Mouse (Mus musculus): Measurements from ENCODE around the gene Setd1a. TPM values are rescaled to one million over a fixed set of nuclear protein-coding genes. Genes with fewer than 3 reads are reported as not detected.

The Setd1a gene
- polyA plus RNA-seq, 1 experiment from 2014 or later, result 17.4 TPM

Other genes with a start within 250 kb of the Setd1a start
- gene Tmem265, start 215.3 kb upstream of the Setd1a start, polyA plus RNA-seq (2015; fragmentation: Nextera tagmentation; extraction: Ambion mirVana), result 5.5 and 5.6 TPM in 2 replicates
- 34.3 TPM in 2 replicates for gene Phkg2, start 203.3 kb upstream of the Setd1a start, polyA plus RNA-seq (2015; fragmentation: Nextera tagmentation; extraction: Ambion mirVana)
- gene Ccdc189, start 188.1 kb upstream of the Setd1a start, polyA plus RNA-seq (2015; fragmentation: Nextera tagmentation; extraction: Ambion mirVana), result 4.1 and 4.9 TPM in 2 replicates
- 37.4 and 37.7 TPM in 2 replicates for gene Rnf40, start 187.9 kb upstream of the Setd1a start, polyA plus RNA-seq (2015; fragmentation: Nextera tagmentation; extraction: Ambion mirVana)
- 8.8 and 9.4 TPM in 2 replicates for gene Zfp629, start 160.9 kb upstream of the Setd1a start, polyA plus RNA-seq (2015; fragmentation: Nextera tagmentation; extraction: Ambion mirVana)
- gene Bcl7c, start 67.7 kb upstream of the Setd1a start, polyA plus RNA-seq (2015; fragmentation: Nextera tagmentation; extraction: Ambion mirVana), result 48.1 and 52.8 TPM in 2 replicates
- 9.4 and 10.5 TPM in 2 replicates for gene Ctf1, start 63.9 kb upstream of the Setd1a start, polyA plus RNA-seq (2015; fragmentation: Nextera tagmentation; extraction: Ambion mirVana)
- gene Ctf2, start 44.5 kb upstream of the Setd1a start, polyA plus RNA-seq (2015; fragmentation: Nextera tagmentation; extraction: Ambion mirVana), result 0.13 and 0.29 TPM in 2 replicates
- gene Fbxl19, start 32.1 kb upstream of the Setd1a start, polyA plus RNA-seq (2015; fragmentation: Nextera tagmentation; extraction: Ambion mirVana), result 3.2 and 4.3 TPM in 2 replicates
- 22.9 and 25.5 TPM in 2 replicates for gene Orai3, start 6.9 kb upstream of the Setd1a start, polyA plus RNA-seq (2015; fragmentation: Nextera tagmentation; extraction: Ambion mirVana)
- not detected in 2 replicates for gene Gm49388, start 8.9 kb downstream of the Setd1a start, polyA plus RNA-seq (2015; fragmentation: Nextera tagmentation; extraction: Ambion mirVana)
- gene Hsd3b7, start 23.9 kb downstream of the Setd1a start, polyA plus RNA-seq (2015; fragmentation: Nextera tagmentation; extraction: Ambion mirVana), result 28.0 and 31.2 TPM in 2 replicates
- 40.6 and 40.7 TPM in 2 replicates for gene Stx4a, start 47.6 kb downstream of the Setd1a start, polyA plus RNA-seq (2015; fragmentation: Nextera tagmentation; extraction: Ambion mirVana)
- gene Stx1b, start 47.9 kb downstream of the Setd1a start, polyA plus RNA-seq (2015; fragmentation: Nextera tagmentation; extraction: Ambion mirVana), result 3.2 and 3.4 TPM in 2 replicates
- gene Zfp646, start 99.6 kb downstream of the Setd1a start, polyA plus RNA-seq (2015; fragmentation: Nextera tagmentation; extraction: Ambion mirVana), result 8.6 and 9.6 TPM in 2 replicates
- gene Zfp668, start 100.2 kb downstream of the Setd1a start, polyA plus RNA-seq (2015; fragmentation: Nextera tagmentation; extraction: Ambion mirVana), result 15.5 and 15.6 TPM in 2 replicates
- gene Prss53, start 114.3 kb downstream of the Setd1a start, polyA plus RNA-seq (2015; fragmentation: Nextera tagmentation; extraction: Ambion mirVana), result 1.7 and 2.3 TPM in 2 replicates
- gene Gm21974, start 118.8 kb downstream of the Setd1a start, polyA plus RNA-seq (2015; fragmentation: Nextera tagmentation; extraction: Ambion mirVana), result not detected in 2 replicates
- 203 and 241 TPM in 2 replicates for gene Vkorc1, start 118.9 kb downstream of the Setd1a start, polyA plus RNA-seq (2015; fragmentation: Nextera tagmentation; extraction: Ambion mirVana)
- gene Bckdk, start 127.4 kb downstream of the Setd1a start, polyA plus RNA-seq (2015; fragmentation: Nextera tagmentation; extraction: Ambion mirVana), result 158 and 180 TPM in 2 replicates
- gene Kat8, start 135.8 kb downstream of the Setd1a start, polyA plus RNA-seq (2015; fragmentation: Nextera tagmentation; extraction: Ambion mirVana), result 31.7 and 32.3 TPM in 2 replicates
- 58.5 and 67.5 TPM in 2 replicates for gene Prss8, start 153.4 kb downstream of the Setd1a start, polyA plus RNA-seq (2015; fragmentation: Nextera tagmentation; extraction: Ambion mirVana)
- 8.2 and 9.6 TPM in 2 replicates for gene Prss36, start 170.1 kb downstream of the Setd1a start, polyA plus RNA-seq (2015; fragmentation: Nextera tagmentation; extraction: Ambion mirVana)
- gene Fus, start 190.8 kb downstream of the Setd1a start, polyA plus RNA-seq (2015; fragmentation: Nextera tagmentation; extraction: Ambion mirVana), result 306 and 315 TPM in 2 replicates
- gene Pycard, start 217.2 kb downstream of the Setd1a start, polyA plus RNA-seq (2015; fragmentation: Nextera tagmentation; extraction: Ambion mirVana), result 418 and 480 TPM in 2 replicates
- 0.19 and 0.53 TPM in 2 replicates for gene Trim72, start 227.3 kb downstream of the Setd1a start, polyA plus RNA-seq (2015; fragmentation: Nextera tagmentation; extraction: Ambion mirVana)